Mouse (Mus musculus) embryo, embryonic 10 days (tissue): ENCODE results near the gene Kcnh7.
"Not testable (repeated sequence)": the region's sequence is repeated elsewhere in the genome, so short reads cannot be mapped to it uniquely, and the experiment has no call there.

ENCODE experiments used
- DNase-seq: peaks from one replicate; pipeline ENCODE4 v3.0.0-alpha.2; 2015; ENCODE audit warnings: low spot score

Kcnh7 gene

GRCm38 (mm10) chr2:62717270-62717669 is 466.8 kb downstream of the Kcnh7 start:
- no peak for DNase-seq

GRCm38 (mm10) chr2:62715260-62715659 is 468.8 kb downstream of the Kcnh7 start:
- DNase-seq: no peak

- not testable (repeated sequence) for DNase-seq
These were observed 469.7 kb downstream of the Kcnh7 start for GRCm38 (mm10) chr2:62714362-62714761.

GRCm38 (mm10) chr2:62709633-62710032 is 474.5 kb downstream of the Kcnh7 start:
- DNase-seq: no peak

GRCm38 (mm10) chr2:62706313-62706712 is 477.8 kb downstream of the Kcnh7 start:
- no peak for DNase-seq

GRCm38 (mm10) chr2:62685934-62686333 is 498.2 kb downstream of the Kcnh7 start:
- no peak for DNase-seq

GRCm38 (mm10) chr2:62684989-62685595 is 499.0 kb downstream of the Kcnh7 start:
- DNase-seq: no peak

- DNase-seq: no peak
These were observed 502.4 kb downstream of the Kcnh7 start for GRCm38 (mm10) chr2:62681667-62682066.

GRCm38 (mm10) chr2:62672788-62673187 is 511.3 kb downstream of the Kcnh7 start:
- DNase-seq: no peak

GRCm38 (mm10) chr2:62670767-62671166 is 513.3 kb downstream of the Kcnh7 start:
- no peak for DNase-seq

- DNase-seq: no peak
These were observed 513.8 kb downstream of the Kcnh7 start for GRCm38 (mm10) chr2:62670301-62670700.

- DNase-seq: no peak
These were observed 514.2 kb downstream of the Kcnh7 start for GRCm38 (mm10) chr2:62669848-62670247.

- no peak for DNase-seq
These were observed 518.6 kb downstream of the Kcnh7 start for GRCm38 (mm10) chr2:62665536-62665935.

GRCm38 (mm10) chr2:62664839-62665238 is 519.2 kb downstream of the Kcnh7 start:
- DNase-seq: no peak

- DNase-seq: peak; percentile 81
These were observed 519.9 kb downstream of the Kcnh7 start, which contains the start of gene Gca for GRCm38 (mm10) chr2:62664135-62664670. Gca (plus strand) TSS chr2:62664285.

- DNase-seq: no peak
These were observed 521.5 kb downstream of the Kcnh7 start for GRCm38 (mm10) chr2:62662560-62662959.

- DNase-seq: no peak
These were observed 523.5 kb downstream of the Kcnh7 start for GRCm38 (mm10) chr2:62660565-62660964.

- no peak for DNase-seq
These were observed 528.0 kb downstream of the Kcnh7 start for GRCm38 (mm10) chr2:62656072-62656471.

GRCm38 (mm10) chr2:62654519-62655338 is 529.4 kb downstream of the Kcnh7 start:
- peak; percentile 68 for DNase-seq

GRCm38 (mm10) chr2:62652466-62652865 is 531.6 kb downstream of the Kcnh7 start:
- DNase-seq: no peak

- DNase-seq: no peak
These were observed 532.2 kb downstream of the Kcnh7 start for GRCm38 (mm10) chr2:62651890-62652289.

GRCm38 (mm10) chr2:62646671-62647289 is 537.3 kb downstream of the Kcnh7 start:
- no peak for DNase-seq
